Mouse (Mus musculus) midbrain, embryonic 12.5 days (tissue): ENCODE measurements around the gene B3gat3. TPM values are rescaled to one million over a fixed set of nuclear protein-coding genes. Genes with fewer than 3 reads are reported as not detected.
"Not testable (repeated sequence)": the region's sequence is repeated elsewhere in the genome, so short reads cannot be mapped to it uniquely, and the experiment has no call there.

Source experiments
- ATAC-seq: fragments of 200-750 bp; cut with Nextera tagmentation; 2 replicates; pipeline ENCODE4 v1.8.0; 2017; ENCODE audit warnings: low read depth, moderate TSS enrichment, moderate library complexity; ENCODE audit not compliant: low FRiP score
- H3K27ac ChIP-seq: fragments of 300-500 bp; sonication (generic); replicated peaks from 2 replicates; pipeline ENCODE4 v1.5.1; 2016; ENCODE audit warnings: mild to moderate bottlenecking
- H3K27me3 ChIP-seq: fragments of 300-500 bp; sonication (generic); 2 replicates; pipeline ENCODE4 v1.6.1; 2016; ENCODE audit warnings: mild to moderate bottlenecking
- H3K36me3 ChIP-seq: fragments of 300-500 bp; sonication (generic); 2 replicates; pipeline ENCODE4 v1.6.1; 2016
- H3K4me1 ChIP-seq: fragments of 300-500 bp; sonication (generic); 2 replicates; pipeline ENCODE4 v1.6.1; 2016
- H3K4me2 ChIP-seq: fragments of 300-500 bp; sonication (generic); replicated peaks from 2 replicates; pipeline ENCODE4 v1.6.1; 2016; ENCODE audit warnings: mild to moderate bottlenecking, moderate library complexity
- H3K4me3 ChIP-seq: fragments of 300-500 bp; sonication (generic); 2 replicates; pipeline ENCODE4 v1.5.1; 2016; ENCODE audit warnings: mild to moderate bottlenecking
- H3K9ac ChIP-seq: fragments of 300-500 bp; sonication (generic); replicated peaks from 2 replicates; pipeline ENCODE4 v1.6.1; 2016; ENCODE audit warnings: mild to moderate bottlenecking, moderate library complexity
- H3K9me3 ChIP-seq: fragments of 300-500 bp; sonication (generic); 2 replicates; pipeline ENCODE4 v1.6.1; 2016; ENCODE audit warnings: mild to moderate bottlenecking
- WGBS: fragments of 180-500 bp; shearing (Covaris S2); methylation state at CpG from one replicate; pipeline ENCODE4 v1.1.7; 2016; 5-methylcytosine and 5-hydroxymethylcytosine counted together
- polyA plus RNA-seq: library from polyadenylated mRNA; unstranded; fragments of >200 nt; fragmentation: Nextera tagmentation; extraction: Ambion mirVana; gene quantifications from 2 replicates; pipeline ENCODE4 v1.2.1, GENCODE M21; 2016

Gene B3gat3
- polyA plus RNA-seq, 1 experiment from 2014 or later = 71.9 TPM

DNA sequence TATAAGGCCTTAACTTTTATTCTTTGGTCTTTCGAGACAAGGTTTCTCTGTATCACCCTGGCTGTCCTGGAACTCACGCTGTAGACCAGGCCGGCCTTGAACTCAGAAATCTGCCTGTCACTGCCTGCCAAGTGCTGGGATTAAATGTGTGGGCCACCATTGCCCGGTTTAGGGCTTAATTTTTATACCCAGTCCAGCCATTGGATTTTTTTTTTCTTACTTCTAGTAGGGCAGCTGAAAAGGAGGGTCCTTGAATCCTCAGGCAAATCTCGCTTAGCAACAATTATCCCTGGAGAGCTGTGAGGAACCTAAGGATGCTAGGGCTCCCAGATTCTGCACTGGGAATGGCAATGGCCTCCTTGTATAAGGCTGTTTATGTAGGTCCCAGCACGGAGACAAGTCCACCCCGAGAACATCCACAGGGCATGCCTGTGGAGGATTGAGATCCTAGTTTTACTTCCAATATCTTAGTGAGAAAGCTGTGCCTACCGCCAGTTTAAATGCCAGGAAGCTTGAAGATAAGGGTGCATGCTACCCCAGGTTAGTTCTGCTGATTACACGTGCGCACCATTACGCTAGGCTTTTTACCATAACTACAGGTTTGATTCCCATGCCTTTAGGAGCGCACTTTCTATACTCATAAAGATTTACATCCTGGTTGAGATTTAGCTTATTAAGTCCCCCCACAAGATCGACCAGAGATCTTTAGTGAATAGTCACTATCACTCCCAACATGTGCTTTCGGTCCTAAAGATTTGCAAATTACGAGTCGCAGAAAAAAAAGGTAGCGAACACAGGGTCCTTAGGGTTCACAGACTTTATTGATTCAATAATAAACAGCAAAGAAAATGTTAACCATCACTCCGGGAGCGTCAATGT is 32.4 kb upstream of the B3gat3 start:
- H3K36me3 ChIP-seq = peaks cover 16% of the 10 kb centered on the region
- H3K4me1 ChIP-seq = peaks cover 20% of the 10 kb centered on the region
- H3K4me2 ChIP-seq = peak overlapping the region; percentile 75
- peak overlapping the region; percentile 67 for H3K4me3 ChIP-seq
- 16% methylated on average over 19 of the region's 19 CpGs for WGBS
- peak overlapping the region; percentile 81 for H3K9ac ChIP-seq
- peak overlapping the region; percentile 85 for H3K27ac ChIP-seq
- H3K9me3 ChIP-seq = no peaks in the 10 kb centered on the region
- H3K27me3 ChIP-seq = no peaks in the 10 kb centered on the region
- ATAC-seq = no peak

DNA sequence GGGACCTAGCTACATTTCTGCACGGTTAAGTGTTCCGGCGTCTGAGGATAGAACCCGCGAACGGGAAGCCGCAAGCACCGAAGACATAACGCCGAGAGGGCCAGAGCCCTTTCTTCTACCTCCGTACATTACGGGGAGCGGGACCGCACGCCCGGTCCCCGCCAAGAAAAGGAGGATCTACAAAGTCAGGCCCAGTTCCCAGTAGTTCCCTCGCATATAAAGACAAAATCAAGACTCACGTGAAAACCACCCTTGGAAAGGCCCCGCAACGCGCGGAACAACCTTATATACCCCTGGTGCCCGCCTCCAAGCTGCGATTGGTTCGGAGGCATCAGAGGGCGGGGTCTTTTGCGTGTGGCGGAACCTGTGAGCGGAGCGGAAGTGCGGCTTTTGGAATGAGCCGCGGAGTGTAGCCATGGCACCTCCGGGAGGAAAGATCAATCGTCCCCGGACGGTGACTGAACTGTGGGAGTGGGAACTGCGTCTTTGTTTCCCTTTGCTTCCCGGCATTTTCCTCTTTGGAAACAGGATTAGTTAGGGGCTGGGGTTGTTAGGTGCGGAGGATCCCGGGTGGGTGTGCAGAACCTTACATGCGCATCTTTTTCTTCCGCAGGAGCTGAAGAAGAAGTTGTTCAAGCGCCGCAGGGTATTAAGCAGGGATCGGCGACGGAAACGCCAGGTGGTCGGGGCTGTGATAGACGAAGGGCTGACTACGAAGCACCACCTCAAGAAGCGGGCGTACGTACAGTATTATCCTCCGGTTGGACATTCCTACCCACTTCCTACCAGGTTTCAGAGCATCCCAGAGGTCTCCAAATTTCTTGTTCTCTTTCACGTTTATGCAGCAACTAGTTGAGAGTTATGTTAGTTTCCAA is 31.4 kb upstream of the B3gat3 start, which contains the start of the genes 1810009A15Rik and Gm49416:
TSS of gene 1810009A15Rik (plus strand) at position 343 of the 875 bp plus-strand sequence.
TSS of gene Gm49416 (plus strand) at position 416 of the 875 bp plus-strand sequence.
- peaks cover 16% of the 10 kb centered on the region for H3K36me3 ChIP-seq
- peak; percentile 96 for ATAC-seq
- no peaks in the 10 kb centered on the region for H3K27me3 ChIP-seq
- peak within 1 kb of the TSS; percentile 85 for H3K27ac ChIP-seq
- H3K4me1 ChIP-seq = peaks cover 25% of the 10 kb centered on the region
- peak within 1 kb of the TSS; percentile 81 for H3K9ac ChIP-seq
- peak within 1 kb of the TSS; percentile 67 for H3K4me3 ChIP-seq
- under 1% methylated on average over 58 of the region's 58 CpGs for WGBS
- H3K9me3 ChIP-seq = no peaks in the 10 kb centered on the region
- H3K4me2 ChIP-seq = peak within 1 kb of the TSS; percentile 75

DNA sequence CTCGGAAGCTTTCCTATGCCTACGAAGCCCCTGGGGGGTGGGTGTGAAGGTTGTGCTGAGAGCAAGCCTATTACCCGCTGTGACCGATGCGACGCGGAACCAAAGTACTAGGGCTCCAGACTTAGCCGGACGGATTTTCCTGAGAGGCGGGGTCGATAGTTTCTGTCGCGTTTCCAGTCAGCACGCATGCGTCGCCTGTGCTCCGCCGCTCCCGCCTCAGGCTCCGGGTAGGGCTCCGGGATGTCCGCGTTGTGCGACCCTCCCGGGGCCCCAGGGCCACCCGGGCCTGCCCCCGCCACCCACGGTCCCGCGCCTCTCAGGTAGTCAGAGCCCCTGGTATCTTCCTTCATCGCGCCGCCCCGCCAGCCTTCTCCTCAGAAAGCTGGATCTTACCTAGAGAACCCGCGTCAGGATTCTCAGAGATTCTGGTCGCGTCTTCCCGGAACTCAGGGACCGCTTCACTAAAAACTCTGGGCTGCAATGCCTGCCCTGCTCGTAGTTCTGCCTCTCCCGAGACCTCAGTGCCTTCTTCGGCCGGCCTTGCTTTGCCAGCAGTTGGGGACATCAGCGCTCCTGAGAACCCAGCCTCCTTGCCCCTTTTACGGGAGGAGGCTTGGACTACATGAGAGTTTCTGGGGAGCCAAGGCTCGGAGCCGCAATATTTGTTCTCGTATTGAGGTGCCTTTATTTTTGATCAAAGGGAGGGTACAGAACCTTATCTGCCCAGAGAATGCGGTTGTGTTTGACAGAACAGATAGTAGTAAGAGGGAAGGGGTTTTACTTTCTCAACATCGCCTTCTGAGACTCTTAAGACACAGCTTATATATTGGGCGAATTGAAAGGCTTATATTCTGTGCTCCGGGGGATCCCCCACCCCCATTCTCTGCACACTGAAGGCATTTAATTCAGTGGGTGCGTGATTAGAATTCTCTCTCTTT is 27.1 kb upstream of the B3gat3 start, which contains the start of gene Ints5:
TSS of gene Ints5 (plus strand) at position 177 of the 938 bp plus-strand sequence.
- Histone ChIP-seq H3K4me3 (peak within 1 kb of the TSS; percentile 87), H3K4me1 (peaks cover 29% of the 10 kb centered on the region), H3K27me3 (no peaks in the 10 kb centered on the region), H3K9ac (peak within 1 kb of the TSS; percentile 96), H3K9me3 (no peaks in the 10 kb centered on the region), H3K27ac (peak within 1 kb of the TSS; percentile 85), H3K4me2 (peak within 1 kb of the TSS; percentile 80), H3K36me3 (peaks cover 39% of the 10 kb centered on the region)
- peak; percentile 36 for ATAC-seq
- 3% methylated on average over 54 of the region's 54 CpGs for WGBS

DNA sequence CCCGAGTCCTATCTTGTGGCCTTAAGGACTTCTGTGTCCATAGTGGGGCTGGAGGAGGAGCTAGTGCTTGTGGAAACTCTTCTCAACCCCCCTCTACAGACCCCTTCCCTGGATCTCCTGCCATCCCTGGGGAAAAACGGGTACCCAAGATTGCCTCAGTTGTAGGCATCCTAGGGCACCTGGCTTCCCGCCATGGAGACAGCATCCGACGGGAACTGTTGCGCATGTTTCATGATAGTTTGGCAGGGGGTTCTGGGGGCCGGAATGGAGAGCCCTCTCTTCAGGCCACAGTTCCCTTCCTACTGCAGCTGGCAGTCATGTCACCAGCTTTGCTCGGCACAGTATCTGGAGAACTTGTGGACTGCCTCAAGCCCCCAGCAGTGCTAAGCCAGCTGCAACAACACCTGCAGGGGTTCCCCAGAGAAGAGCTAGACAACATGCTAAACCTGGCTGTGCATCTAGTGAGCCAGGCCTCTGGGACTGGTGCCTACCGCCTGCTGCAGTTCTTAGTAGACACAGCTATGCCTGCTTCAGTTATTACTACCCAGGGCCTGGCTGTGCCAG is 24.7 kb upstream of the B3gat3 start:
- no peaks in the 10 kb centered on the region for H3K27me3 ChIP-seq
- no peak overlapping the region for H3K4me3 ChIP-seq
- H3K4me2 ChIP-seq = no peak overlapping the region
- H3K36me3 ChIP-seq = peaks cover 36% of the 10 kb centered on the region
- no peak overlapping the region for H3K9ac ChIP-seq
- no peak for ATAC-seq
- peaks cover 29% of the 10 kb centered on the region for H3K4me1 ChIP-seq
- 93% methylated on average over 9 of the region's 9 CpGs for WGBS
- H3K9me3 ChIP-seq = no peaks in the 10 kb centered on the region
- no peak overlapping the region for H3K27ac ChIP-seq

DNA sequence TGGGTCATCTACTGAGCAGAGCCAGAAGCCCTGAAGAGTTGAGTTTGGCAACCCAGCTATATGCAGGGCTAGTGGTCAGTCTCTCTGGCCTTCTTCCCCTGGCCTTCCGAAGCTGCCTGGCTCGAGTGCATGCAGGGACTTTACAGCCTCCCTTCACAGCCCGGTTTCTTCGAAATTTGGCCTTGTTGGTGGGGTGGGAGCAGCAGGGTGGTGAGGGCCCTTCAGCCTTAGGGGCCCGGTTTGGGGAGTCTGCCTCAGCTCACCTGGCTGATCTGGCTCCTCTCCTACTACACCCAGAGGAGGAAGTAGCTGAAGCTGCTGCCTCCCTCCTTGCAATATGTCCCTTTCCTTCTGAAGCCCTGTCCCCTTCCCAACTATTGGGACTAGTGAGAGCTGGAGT is 23.9 kb upstream of the B3gat3 start:
- not testable (repeated sequence) for H3K9me3 ChIP-seq, H3K9ac ChIP-seq, H3K4me3 ChIP-seq, H3K27ac ChIP-seq, H3K27me3 ChIP-seq, H3K4me2 ChIP-seq, ATAC-seq
- Histone ChIP-seq H3K36me3 (peaks cover 28% of the 10 kb centered on the region), H3K4me1 (peaks cover 29% of the 10 kb centered on the region)
- 88% methylated on average over 5 of the region's 5 CpGs for WGBS

DNA sequence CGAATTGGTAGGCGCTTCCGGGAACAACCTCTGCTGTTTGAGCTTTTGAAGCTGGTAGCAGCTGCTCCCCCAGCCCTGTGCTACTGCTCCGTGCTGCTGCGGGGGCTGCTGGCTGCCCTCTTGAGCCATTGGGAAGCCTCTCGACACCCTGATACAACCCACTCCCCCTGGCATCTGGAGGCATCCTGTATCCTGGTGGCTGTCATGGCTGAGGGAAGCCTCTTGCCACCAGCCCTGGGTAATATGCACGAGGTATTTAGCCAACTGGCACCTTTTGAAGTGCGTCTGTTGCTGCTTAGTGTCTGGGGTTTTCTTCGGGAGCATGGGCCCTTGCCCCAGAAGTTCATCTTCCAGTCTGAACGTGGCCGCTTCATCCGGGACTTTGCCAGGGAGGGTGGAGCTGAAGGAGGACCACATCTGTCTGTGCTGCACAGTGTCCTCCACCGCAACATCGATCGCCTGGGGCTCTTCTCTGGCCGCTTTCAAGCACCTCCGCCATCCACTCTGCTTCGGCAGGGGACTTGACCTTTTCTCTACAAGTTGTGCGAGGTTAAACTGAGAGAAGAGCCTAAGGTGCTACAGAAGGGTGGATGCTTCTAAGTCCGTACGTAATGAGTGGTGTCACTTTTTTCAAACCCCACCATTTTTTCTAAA is 22.8 kb upstream of the B3gat3 start:
- WGBS = 29% methylated on average over 21 of the region's 21 CpGs
- not testable (repeated sequence) for H3K27me3 ChIP-seq, H3K9me3 ChIP-seq
- H3K4me1 ChIP-seq = peaks cover 29% of the 10 kb centered on the region
- H3K36me3 ChIP-seq = peaks cover 28% of the 10 kb centered on the region
- ATAC-seq = peak; percentile 71
- H3K4me3 ChIP-seq = peak overlapping the region; percentile 87
- H3K27ac ChIP-seq = peak overlapping the region; percentile 81
- H3K9ac ChIP-seq = peak overlapping the region; percentile 88
- H3K4me2 ChIP-seq = peak overlapping the region; percentile 90

DNA sequence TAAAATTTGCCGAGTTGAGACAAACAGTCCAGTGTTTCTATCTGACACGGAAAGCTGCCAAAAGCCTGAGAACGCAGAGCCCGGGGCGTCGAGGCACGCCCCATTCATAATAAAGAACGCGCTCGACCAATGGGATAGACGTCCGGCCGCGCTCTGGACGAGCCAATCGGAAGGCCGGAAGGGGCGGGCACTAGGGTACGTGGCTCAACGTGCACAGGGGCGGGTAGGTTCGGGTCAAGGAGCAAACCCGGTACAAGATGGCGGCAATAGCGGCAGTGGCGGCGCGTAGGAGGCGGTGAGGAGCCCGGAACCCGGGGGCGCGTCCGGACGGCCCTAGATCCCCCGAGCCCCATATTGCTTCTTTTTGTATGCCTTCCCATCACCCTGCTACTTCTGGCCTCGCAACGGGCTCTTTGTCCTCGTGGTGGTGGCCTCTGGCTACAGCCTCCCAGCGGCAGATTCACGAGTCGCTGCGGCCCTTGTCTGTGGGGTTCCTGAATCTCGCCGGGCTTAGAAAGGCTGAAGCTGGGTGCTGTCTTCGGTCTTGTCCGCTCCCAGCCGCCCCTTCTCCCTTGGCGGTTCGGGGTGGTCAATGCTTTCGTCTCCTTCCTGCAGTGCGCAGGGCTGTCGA is 22.2 kb upstream of the B3gat3 start, which contains the start of gene Ganab:
TSS of gene Ganab (plus strand) at position 207 of the 631 bp plus-strand sequence.
- H3K9ac ChIP-seq = peak within 1 kb of the TSS; percentile 88
- H3K27me3 ChIP-seq = no peaks in the 10 kb centered on the region
- H3K27ac ChIP-seq = peak within 1 kb of the TSS; percentile 81
- H3K4me1 ChIP-seq = peaks cover 29% of the 10 kb centered on the region
- ATAC-seq = peak; percentile 99
- peak within 1 kb of the TSS; percentile 90 for H3K4me2 ChIP-seq
- H3K9me3 ChIP-seq = no peaks in the 10 kb centered on the region
- peak within 1 kb of the TSS; percentile 87 for H3K4me3 ChIP-seq
- WGBS = 0% methylated on average over 50 of the region's 53 CpGs
- H3K36me3 ChIP-seq = peaks cover 32% of the 10 kb centered on the region

DNA sequence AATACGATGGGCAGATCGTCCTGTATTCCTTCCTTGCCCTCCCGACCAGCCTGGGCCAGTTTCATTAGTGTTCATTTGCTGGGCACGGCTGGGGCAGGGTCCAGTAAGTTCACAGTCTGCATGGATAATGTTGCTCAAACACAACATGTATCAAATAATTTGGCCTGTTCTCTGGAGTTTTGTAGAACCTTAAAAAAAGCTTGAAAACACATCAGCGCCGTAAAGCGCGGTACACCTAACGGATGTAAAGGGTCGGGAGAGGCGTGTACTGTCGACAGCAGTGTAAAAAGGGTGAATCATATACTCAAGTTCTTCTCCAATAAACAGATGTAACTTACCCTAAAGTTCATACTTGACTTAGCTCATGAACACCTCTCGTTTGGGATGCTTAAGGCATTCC is 21.6 kb upstream of the B3gat3 start:
- H3K9me3 ChIP-seq = no peaks in the 10 kb centered on the region
- peaks cover 25% of the 10 kb centered on the region for H3K4me1 ChIP-seq
- no peaks in the 10 kb centered on the region for H3K27me3 ChIP-seq
- peaks cover 38% of the 10 kb centered on the region for H3K36me3 ChIP-seq
- peak overlapping the region; percentile 88 for H3K9ac ChIP-seq
- 17% methylated on average over 13 of the region's 13 CpGs for WGBS
- H3K4me2 ChIP-seq = peak overlapping the region; percentile 90
- H3K27ac ChIP-seq = peak overlapping the region; percentile 81
- no peak for ATAC-seq
- H3K4me3 ChIP-seq = peak overlapping the region; percentile 87

DNA sequence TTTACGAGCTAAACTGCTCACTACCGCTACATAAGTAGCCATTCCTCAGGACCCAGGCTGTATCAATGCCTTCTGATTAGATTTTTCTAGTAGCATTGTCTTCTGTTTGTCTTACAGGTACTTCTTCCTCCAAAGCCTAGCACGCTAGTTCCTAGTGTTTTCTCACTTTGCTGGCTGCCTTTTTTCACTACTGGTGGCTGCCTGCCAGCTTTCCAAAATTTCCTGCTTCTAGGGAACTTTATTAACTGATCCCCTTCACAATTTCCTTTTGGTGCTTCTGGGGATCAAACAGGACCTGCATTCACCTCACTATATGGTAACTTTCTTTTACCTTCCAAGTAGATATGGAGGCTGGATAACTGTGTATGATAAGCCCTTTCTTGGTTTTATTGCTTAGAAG is 21.1 kb upstream of the B3gat3 start:
- Histone ChIP-seq H3K36me3 (peaks cover 42% of the 10 kb centered on the region), H3K27me3 (no peaks in the 10 kb centered on the region), H3K9me3 (no peaks in the 10 kb centered on the region), H3K4me3 (peak overlapping the region; percentile 87), H3K27ac (no peak overlapping the region), H3K4me2 (peak overlapping the region; percentile 90), H3K4me1 (peaks cover 21% of the 10 kb centered on the region), H3K9ac (peak overlapping the region; percentile 88)
- no peak for ATAC-seq
- 68% methylated on average over 3 of the region's 3 CpGs for WGBS

DNA sequence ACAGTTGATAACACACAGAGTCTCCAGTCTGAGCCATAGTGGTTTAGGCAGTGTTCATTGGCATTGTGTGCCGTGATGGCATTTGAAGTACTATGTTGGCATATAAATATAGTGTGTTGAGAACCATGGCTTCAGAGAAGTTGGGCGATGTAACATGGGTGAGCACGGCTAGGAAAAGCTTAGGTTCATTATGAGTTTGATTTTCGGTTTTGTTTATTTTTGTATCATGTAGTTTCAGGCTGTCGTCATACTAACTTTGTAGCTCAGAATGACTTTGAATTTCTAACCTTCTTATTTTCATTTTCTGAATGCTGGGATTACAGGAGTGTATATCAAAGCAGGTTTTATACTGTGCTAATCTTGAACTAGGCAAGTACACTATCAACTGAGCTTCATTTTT is 16.8 kb upstream of the B3gat3 start:
- no peaks in the 10 kb centered on the region for H3K27me3 ChIP-seq
- H3K9ac ChIP-seq = no peak overlapping the region
- H3K9me3 ChIP-seq = no peaks in the 10 kb centered on the region
- H3K4me3 ChIP-seq = no peak overlapping the region
- H3K4me2 ChIP-seq = no peak overlapping the region
- ATAC-seq = no peak
- peaks cover 10% of the 10 kb centered on the region for H3K4me1 ChIP-seq
- H3K36me3 ChIP-seq = peaks cover 60% of the 10 kb centered on the region
- H3K27ac ChIP-seq = no peak overlapping the region
- WGBS = 96% methylated on average over 5 of the region's 5 CpGs
